Mouse (Mus musculus) MEL (cell line): ENCODE results near the gene Ccdc159. TPM values are rescaled to one million over a fixed set of nuclear protein-coding genes. Genes with fewer than 3 reads are reported as not detected.

Experiments
- DNase-seq: peaks from one replicate; pipeline ENCODE4 v3.0.0; 2011; ENCODE audit warnings: low read depth, low spot score
- H3K27ac ChIP-seq: 2 replicates; pipeline ENCODE4 v1.5.1; 2012; ENCODE audit warnings: low read depth, mild to moderate bottlenecking, control low read depth, low read length, moderate library complexity; ENCODE audit not compliant: control insufficient read depth
- H3K27me3 ChIP-seq, 2 experiments: fragments of 150-350 bp in 1 of 2; sonication (generic) in 1 of 2; 2 replicates each; pipeline ENCODE4 v1.6.1; 2012; ENCODE audit warnings: low read length in 2 of 2, mild to moderate bottlenecking in 2 of 2, improper control_type of control experiment in 1 of 2, moderate library complexity in 1 of 2; ENCODE audit not compliant: insufficient read depth in 2 of 2, control insufficient read depth in 1 of 2
- H3K36me3 ChIP-seq, 2 experiments: 2 replicates each; pipeline ENCODE4 v1.6.1; 2012 to 2014; ENCODE audit warnings: low read length in 2 of 2, improper control_type of control experiment in 1 of 2, inconsistent platforms in 1 of 2, mild to moderate bottlenecking in 1 of 2; ENCODE audit not compliant: insufficient read depth in 2 of 2, control insufficient read depth in 1 of 2
- H3K4me1 ChIP-seq, 2 experiments: fragments of 150-350 bp in 1 of 2; sonication (generic) in 1 of 2; 2 replicates each; pipeline ENCODE4 v1.6.1; 2012; ENCODE audit warnings: low read length in 2 of 2, improper control_type of control experiment in 1 of 2, mild to moderate bottlenecking in 1 of 2; ENCODE audit not compliant: insufficient read depth in 2 of 2, control insufficient read depth in 1 of 2
- H3K4me3 ChIP-seq, 2 experiments: fragments of 150-350 bp in 1 of 2; sonication (generic) in 1 of 2; 2 replicates each; pipeline ENCODE4 v1.5.1; 2012; ENCODE audit warnings: low read depth in 2 of 2, low read length in 2 of 2, mild to moderate bottlenecking in 2 of 2, moderate library complexity in 2 of 2, control low read depth in 1 of 2, improper control_type of control experiment in 1 of 2; ENCODE audit not compliant: control insufficient read depth in 1 of 2, insufficient read depth in 1 of 2
- H3K79me2 ChIP-seq: 2 replicates; pipeline ENCODE4 v1.6.1; 2012; ENCODE audit warnings: mild to moderate bottlenecking, low read length, moderate library complexity; ENCODE audit not compliant: control insufficient read depth, poor library complexity, insufficient read depth
- H3K9ac ChIP-seq: 2 replicates; pipeline ENCODE4 v1.6.1; 2012; ENCODE audit warnings: low read depth, mild to moderate bottlenecking, control low read depth, low read length, moderate library complexity; ENCODE audit not compliant: control insufficient read depth, poor library complexity, severe bottlenecking
- H3K9me3 ChIP-seq: fragments of 150-350 bp; sonication (generic); replicated peaks from 2 replicates; pipeline ENCODE4 v1.6.1; 2012; ENCODE audit warnings: mild to moderate bottlenecking, low read length, improper control_type of control experiment, moderate library complexity; ENCODE audit not compliant: insufficient read depth
- ELF1 ChIP-seq: IDR thresholded peaks from 2 replicates; pipeline ENCODE4 v1.6.1; 2014; ENCODE audit warnings: low read depth, mild to moderate bottlenecking, inconsistent platforms, low read length, improper control_type of control experiment, moderate library complexity
- ETS1 ChIP-seq: IDR thresholded peaks from 2 replicates; pipeline ENCODE4 v1.6.1; 2012; ENCODE audit warnings: low read depth, mild to moderate bottlenecking, inconsistent platforms, low read length, improper control_type of control experiment, moderate library complexity
- GATA1 ChIP-seq: IDR thresholded peaks from 2 replicates; pipeline ENCODE4 v1.6.1; 2011; ENCODE audit warnings: low read depth, low read length, improper control_type of control experiment
- JUND ChIP-seq: IDR thresholded peaks from 2 replicates; pipeline ENCODE4 v1.6.1; 2011; ENCODE audit warnings: low read depth, mild to moderate bottlenecking, improper control_type of control experiment, low read length
- MAZ ChIP-seq: IDR thresholded peaks from 2 replicates; pipeline ENCODE4 v1.6.1; 2012; ENCODE audit warnings: low read depth, mild to moderate bottlenecking, inconsistent platforms, low read length, improper control_type of control experiment
- MYB ChIP-seq: IDR thresholded peaks from 2 replicates; pipeline ENCODE4 v1.6.1; 2011; ENCODE audit warnings: mild to moderate bottlenecking, low read depth, low read length, improper control_type of control experiment
- MYC ChIP-seq: IDR thresholded peaks from 2 replicates; pipeline ENCODE4 v1.6.1; 2011; ENCODE audit warnings: low read depth, mild to moderate bottlenecking, low read length, improper control_type of control experiment, moderate library complexity
- NELFE ChIP-seq: IDR thresholded peaks from 2 replicates; pipeline ENCODE4 v1.6.1; 2011; ENCODE audit warnings: low read depth, low read length, improper control_type of control experiment
- POLR2AphosphoS5 ChIP-seq: IDR thresholded peaks from 2 replicates; pipeline ENCODE4 v1.6.1; 2012; ENCODE audit warnings: low read depth, borderline replicate concordance, mild to moderate bottlenecking, inconsistent platforms, low read length, moderate library complexity, mixed read lengths
- TAL1 ChIP-seq: IDR thresholded peaks from 2 replicates; pipeline ENCODE4 v1.6.1; 2012; ENCODE audit warnings: mild to moderate bottlenecking, inconsistent platforms, low read length, moderate library complexity, mixed read lengths
- TBP ChIP-seq: IDR thresholded peaks from 2 replicates; pipeline ENCODE4 v1.8.0; 2011; ENCODE audit warnings: low read depth, low read length, improper control_type of control experiment
- UBTF ChIP-seq: IDR thresholded peaks from 2 replicates; pipeline ENCODE4 v1.6.1; 2012; ENCODE audit warnings: low read depth, mild to moderate bottlenecking, inconsistent platforms, low read length, improper control_type of control experiment, moderate library complexity, borderline replicate concordance; ENCODE audit not compliant: insufficient read depth
- USF2 ChIP-seq, 2 experiments: IDR thresholded peaks; 2 replicates each; pipeline ENCODE4 v1.6.1; 2011 to 2012; ENCODE audit warnings: improper control_type of control experiment in 2 of 2, low read length in 2 of 2, borderline replicate concordance in 1 of 2, inconsistent platforms in 1 of 2, low read depth in 1 of 2, mild to moderate bottlenecking in 1 of 2; ENCODE audit not compliant: insufficient read depth in 1 of 2
- ZKSCAN1 ChIP-seq: IDR thresholded peaks from 2 replicates; pipeline ENCODE4 v1.6.1; 2012; ENCODE audit warnings: low read depth, mild to moderate bottlenecking, inconsistent platforms, low read length, improper control_type of control experiment, moderate library complexity
- ZNF384 ChIP-seq: IDR thresholded peaks from 2 replicates; pipeline ENCODE4 v1.6.1; 2012; ENCODE audit warnings: low read depth, mild to moderate bottlenecking, inconsistent platforms, low read length, improper control_type of control experiment
- polyA plus RNA-seq, 2 experiments: library from polyadenylated mRNA; stranded (reverse) in 1 of 2; unstranded in 1 of 2; fragments of >175 nt in 1 of 2; fragments of >200 nt in 1 of 2; gene quantifications; 2 replicates each; pipeline versions ENCODE4 v1.2.1 to v1.2.4; 2012; ENCODE audit warnings: low replicate concordance in 2 of 2, low read depth in 1 of 2; ENCODE audit not compliant: insufficient read length in 2 of 2, insufficient read depth in 1 of 2, missing spikeins in 1 of 2
- total RNA-seq: library from RNA; depleted of rRNA; stranded (reverse); fragments of 300-350 nt; gene quantifications from 2 replicates; pipeline ENCODE4 v1.2.3, GENCODE M21; 2012

Ccdc159 gene
- total and polyA plus RNA-seq, 3 experiments, result 1.0 to 6.4 TPM; not detected in 1

DNA sequence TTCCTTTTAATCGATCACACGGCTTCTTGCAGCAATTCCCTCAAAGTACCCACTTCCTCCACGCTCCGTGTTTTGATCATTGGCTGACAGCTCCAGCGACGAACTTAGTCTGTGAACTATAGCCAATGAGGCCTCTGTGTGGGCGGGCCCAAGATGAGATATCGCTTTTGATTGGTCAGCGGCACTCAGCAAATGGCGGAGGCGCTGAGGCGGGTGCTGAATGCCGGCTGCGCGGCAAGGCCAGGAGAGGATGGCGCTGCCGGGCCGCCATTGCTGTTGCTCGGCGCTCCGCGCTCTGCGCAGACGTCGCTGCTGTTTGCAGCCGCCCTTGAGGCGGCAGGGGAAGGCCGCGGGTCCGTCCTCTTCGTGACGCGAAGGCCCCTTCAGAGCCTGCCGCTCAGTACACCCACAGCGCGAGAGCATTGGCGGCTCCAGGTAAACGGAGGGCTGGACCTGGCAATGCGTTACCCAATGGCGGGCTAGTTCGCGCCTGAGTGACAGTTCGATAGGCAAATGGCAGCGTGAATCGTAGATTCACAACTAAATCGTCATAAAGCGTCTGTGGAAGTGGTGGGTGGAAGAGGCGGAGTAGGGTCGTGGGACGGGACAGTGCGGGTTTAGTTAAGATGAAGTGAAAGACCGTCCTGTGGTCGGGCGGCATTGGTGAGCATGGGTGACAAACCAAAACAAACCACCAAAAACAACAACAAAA lies 28.5 kb downstream of the Ccdc159 start, which contains the start of gene Swsap1:
Swsap1 (plus strand) TSS at position 186 of the 712 bp plus-strand sequence.
- DNase-seq, result peak; percentile 100
- H3K4me1 ChIP-seq, result peaks cover 7 to 33% of the 10 kb centered on the region in 2 experiments
- peak within 1 kb of the TSS; percentile 76 for H3K9ac ChIP-seq
- TF ChIP-seq MYB (no peak), GATA1 (peak; percentile 26; the same call in 1 of the 2 replicates)
- H3K9me3 ChIP-seq, result no peaks in the 10 kb centered on the region
- peaks cover 17% of the 10 kb centered on the region for H3K79me2 ChIP-seq
- peaks cover 8 to 26% of the 10 kb centered on the region in 2 experiments for H3K36me3 ChIP-seq
- H3K27ac ChIP-seq, result peak within 1 kb of the TSS; percentile 87
- H3K27me3 ChIP-seq, result no peaks in the 10 kb centered on the region
- H3K4me3 ChIP-seq, result peak within 1 kb of the TSS; percentile 52 to 66

DNA sequence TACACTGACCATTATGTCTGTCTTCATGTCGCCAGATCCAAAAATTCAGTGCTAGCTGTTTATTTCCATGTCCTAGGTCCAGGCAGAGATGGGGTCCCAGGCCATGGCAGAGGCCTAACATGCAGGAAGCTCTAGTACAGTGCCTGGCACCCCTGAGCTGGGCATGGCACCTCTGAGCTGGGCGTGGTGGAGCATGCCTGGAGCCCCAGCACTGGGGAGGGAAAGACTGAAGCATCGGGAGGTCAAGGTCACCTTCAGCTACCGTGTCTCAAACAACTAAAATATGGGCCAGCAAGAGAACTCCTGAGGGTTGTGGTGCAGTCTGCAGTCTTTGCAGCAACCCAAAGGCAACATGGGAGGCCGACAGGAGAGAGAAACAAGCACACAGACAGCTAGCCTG lies 31.1 kb downstream of the Ccdc159 start:
- H3K36me3 ChIP-seq, result peaks cover 14 to 31% of the 10 kb centered on the region in 2 experiments
- no peak overlapping the region for H3K4me3 ChIP-seq
- H3K27ac ChIP-seq, result 0 out of 2 replicates have a peak overlapping the region, but pooled peaks have one; percentile 1
- H3K27me3 ChIP-seq, result no peaks in the 10 kb centered on the region
- peaks cover 12 to 39% of the 10 kb centered on the region in 2 experiments for H3K4me1 ChIP-seq
- peak; percentile 39 for DNase-seq
- no peak overlapping the region for H3K9ac ChIP-seq
- no peaks in the 10 kb centered on the region for H3K9me3 ChIP-seq
- H3K79me2 ChIP-seq, result peaks cover 39% of the 10 kb centered on the region
- TF ChIP-seq JUND (no peak), MAZ (no peak), ZNF384 (no peak), UBTF (no peak), MYC (no peak), USF2 (IDR thresholded peaks at IDR 0.05; ENCODE audit: borderline replicate concordance in 1 of 2, insufficient read depth in 1 of 2, low read depth in 1 of 2, low read length in 2 of 2) (no peak)

DNA sequence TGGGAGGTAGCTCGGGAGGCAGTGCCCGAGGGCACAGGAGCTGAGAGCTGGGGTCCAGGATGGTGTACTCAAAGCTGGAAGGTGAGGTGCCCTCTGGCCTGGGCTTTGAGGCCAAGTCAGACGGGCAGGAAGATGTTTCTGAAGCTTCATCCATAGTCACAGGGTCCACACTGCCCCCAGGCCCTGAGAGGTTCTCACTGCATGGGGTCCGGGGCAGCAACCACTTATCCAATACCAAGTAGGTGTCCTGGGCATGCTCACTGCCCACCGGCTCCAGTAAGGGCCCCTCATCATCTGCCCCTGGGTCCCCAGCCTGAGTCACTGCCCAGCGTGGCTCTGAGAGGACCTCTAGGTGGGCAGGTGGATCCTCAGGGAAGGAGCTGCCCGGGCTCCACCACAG lies 32.0 kb downstream of the Ccdc159 start:
- Histone ChIP-seq H3K27ac (no peak overlapping the region), H3K9me3 (no peaks in the 10 kb centered on the region), H3K4me3 (no peak overlapping the region), H3K9ac (no peak overlapping the region), H3K27me3 (no peaks in the 10 kb centered on the region), H3K36me3 (peaks cover 14 to 37% of the 10 kb centered on the region in 2 experiments), H3K4me1 (peaks cover 19 to 46% of the 10 kb centered on the region in 2 experiments), H3K79me2 (peaks cover 42% of the 10 kb centered on the region)
- no peak for DNase-seq
- TF ChIP-seq ELF1, result no peak
- no peak for TF ChIP-seq ETS1
- no peak for TF ChIP-seq JUND
- TF ChIP-seq TAL1, result no peak
- TF ChIP-seq TBP, result no peak
- TF ChIP-seq POLR2AphosphoS5, result no peak
- no peak for TF ChIP-seq NELFE
- TF ChIP-seq ZNF384, result no peak
- no peak for TF ChIP-seq ZKSCAN1
